Mouse (Mus musculus): ENCODE measurements around the gene Nt5m.

The Nt5m gene

GRCm38 (mm10) chr11:59839459-59840126, 346 bp downstream of the Nt5m start, which contains the start of gene Cops3:
Gene Cops3, minus strand, starts transcription at chr11:59839838.
- DNase-seq (ENCODE audit: low read depth, low spot score): peak; percentile 98

GRCm38 (mm10) chr11:59846311-59846710, 7.1 kb downstream of the Nt5m start:
- DNase-seq (ENCODE audit: low read depth, low spot score): no peak

- peak; percentile 84 for DNase-seq (ENCODE audit: low read depth, low spot score)
These were observed 7.9 kb downstream of the Nt5m start for GRCm38 (mm10) chr11:59847131-59847530.

GRCm38 (mm10) chr11:59847891-59848884, 8.9 kb downstream of the Nt5m start:
- peak; percentile 86 for DNase-seq (ENCODE audit: low read depth, low spot score)

- no peak for DNase-seq (ENCODE audit: low read depth, low spot score)
These were observed 13.6 kb downstream of the Nt5m start for GRCm38 (mm10) chr11:59852865-59853264.

GRCm38 (mm10) chr11:59860467-59860866, 21.2 kb downstream of the Nt5m start:
- DNase-seq (ENCODE audit: low read depth, low spot score): no peak

GRCm38 (mm10) chr11:59864316-59864715, 25.1 kb downstream of the Nt5m start:
- DNase-seq (ENCODE audit: low read depth, low spot score): no peak

- DNase-seq (ENCODE audit: low read depth, low spot score): no peak
These were observed 32.9 kb downstream of the Nt5m start for GRCm38 (mm10) chr11:59872124-59872523.

- peak; percentile 63 for DNase-seq (ENCODE audit: low read depth, low spot score)
These were observed 40.8 kb downstream of the Nt5m start for GRCm38 (mm10) chr11:59880031-59880430.

- DNase-seq (ENCODE audit: low read depth, low spot score): no peak
These were observed 46.2 kb downstream of the Nt5m start for GRCm38 (mm10) chr11:59885217-59885986.

GRCm38 (mm10) chr11:59886952-59887351, 47.7 kb downstream of the Nt5m start:
- DNase-seq (ENCODE audit: low read depth, low spot score): no peak

GRCm38 (mm10) chr11:59888151-59888550, 48.9 kb downstream of the Nt5m start:
- no peak for DNase-seq (ENCODE audit: low read depth, low spot score)

- DNase-seq (ENCODE audit: low read depth, low spot score): no peak
These were observed 52.6 kb downstream of the Nt5m start for GRCm38 (mm10) chr11:59891854-59892253.

- DNase-seq (ENCODE audit: low read depth, low spot score): peak; percentile 24
These were observed 54.0 kb downstream of the Nt5m start for GRCm38 (mm10) chr11:59893153-59893788.

GRCm38 (mm10) chr11:59894916-59895315, 55.7 kb downstream of the Nt5m start:
- DNase-seq (ENCODE audit: low read depth, low spot score): no peak

- DNase-seq (ENCODE audit: low read depth, low spot score): no peak
These were observed 56.1 kb downstream of the Nt5m start for GRCm38 (mm10) chr11:59895316-59895715.

- DNase-seq (ENCODE audit: low read depth, low spot score): no peak
These were observed 58.8 kb downstream of the Nt5m start for GRCm38 (mm10) chr11:59897981-59898599.

GRCm38 (mm10) chr11:59899711-59900685, 60.8 kb downstream of the Nt5m start:
- DNase-seq (ENCODE audit: low read depth, low spot score): no peak

GRCm38 (mm10) chr11:59900995-59901394, 61.7 kb downstream of the Nt5m start:
- DNase-seq (ENCODE audit: low read depth, low spot score): no peak
